Mouse (Mus musculus) heart, embryonic 14.5 days (tissue): Measurements from ENCODE around the gene Slc25a51. TPM values are rescaled to one million over a fixed set of nuclear protein-coding genes. Genes with fewer than 3 reads are reported as not detected.
"Not testable (repeated sequence)": the region's sequence is repeated elsewhere in the genome, so short reads cannot be mapped to it uniquely, and the experiment has no call there.

Source experiments
- ATAC-seq: fragments of 200-750 bp; cut with Nextera tagmentation; 2 replicates; pipeline ENCODE4 v1.8.0; 2017; ENCODE audit warnings: low read depth, moderate TSS enrichment; ENCODE audit not compliant: insufficient number of reproducible peaks, insufficient read depth, low FRiP score
- H3K27ac ChIP-seq, 2 experiments: fragments of 200-500 bp in 1 of 2; fragments of 300-500 bp in 1 of 2; sonication (generic) in 1 of 2; replicated peaks in 1 of 2; 2 replicates each; pipeline ENCODE4 v1.5.1; 2012 to 2014; ENCODE audit warnings: low read depth in 2 of 2, low read length in 2 of 2, control low read depth in 1 of 2, mild to moderate bottlenecking in 1 of 2, mixed read lengths in 1 of 2; ENCODE audit not compliant: control insufficient read depth in 1 of 2, insufficient read depth in 1 of 2
- H3K27me3 ChIP-seq: fragments of 300-500 bp; sonication (generic); 2 replicates; pipeline ENCODE4 v1.6.1; 2014; ENCODE audit warnings: mild to moderate bottlenecking, low read length, control low read depth; ENCODE audit not compliant: control insufficient read depth, insufficient read depth
- H3K36me3 ChIP-seq: fragments of 300-500 bp; sonication (generic); 2 replicates; pipeline ENCODE4 v1.6.1; 2014; ENCODE audit warnings: mild to moderate bottlenecking, control low read depth, low read length, mixed read lengths; ENCODE audit not compliant: control insufficient read depth, insufficient read depth
- H3K4me1 ChIP-seq, 2 experiments: fragments of 200-500 bp in 1 of 2; fragments of 300-500 bp in 1 of 2; sonication (generic) in 1 of 2; 2 replicates each; pipeline ENCODE4 v1.6.1; 2012 to 2014; ENCODE audit warnings: low read length in 2 of 2, control low read depth in 1 of 2, mixed read lengths in 1 of 2; ENCODE audit not compliant: control insufficient read depth in 2 of 2, insufficient read depth in 2 of 2
- H3K4me2 ChIP-seq: fragments of 300-500 bp; sonication (generic); 2 replicates; pipeline ENCODE4 v1.6.1; 2014; ENCODE audit warnings: mild to moderate bottlenecking, low read length
- H3K4me3 ChIP-seq, 2 experiments: fragments of 200-500 bp in 1 of 2; fragments of 300-500 bp in 1 of 2; sonication (generic) in 1 of 2; 2 replicates each; pipeline ENCODE4 v1.5.1; 2012 to 2014; ENCODE audit warnings: low read length in 2 of 2, mild to moderate bottlenecking in 2 of 2, control low read depth in 1 of 2, low read depth in 1 of 2, moderate library complexity in 1 of 2; ENCODE audit not compliant: control insufficient read depth in 1 of 2, insufficient read depth in 1 of 2
- H3K9ac ChIP-seq: fragments of 300-500 bp; sonication (generic); 2 replicates; pipeline ENCODE4 v1.6.1; 2014; ENCODE audit warnings: mild to moderate bottlenecking, low read length
- H3K9me3 ChIP-seq: fragments of 300-500 bp; sonication (generic); 2 replicates; pipeline ENCODE4 v1.6.1; 2016; ENCODE audit warnings: low read length, control low read depth; ENCODE audit not compliant: control insufficient read depth
- WGBS: fragments of 180-500 bp; shearing (Covaris S2); extraction: QIAGEN DNeasy Blood & Tissue Kit; methylation state at CpG from one replicate; pipeline ENCODE4 v1.1.7; 2014; 5-methylcytosine and 5-hydroxymethylcytosine counted together
- polyA plus RNA-seq: library from polyadenylated mRNA; unstranded; fragments of >200 nt; fragmentation: Nextera tagmentation; extraction: Ambion mirVana; gene quantifications from 2 replicates; pipeline ENCODE4 v1.2.1, GENCODE M21; 2014

The Slc25a51 gene
- polyA plus RNA-seq, 1 experiment from 2014 or later, result 74.9 TPM

- WGBS, result 74% methylated on average over 5 of the region's 5 CpGs
- not testable (repeated sequence) for ATAC-seq, H3K27ac ChIP-seq, H3K9me3 ChIP-seq, H3K9ac ChIP-seq, H3K4me2 ChIP-seq, H3K27me3 ChIP-seq, H3K4me3 ChIP-seq
- Histone ChIP-seq H3K36me3 (peaks cover 60% of the 10 kb centered on the region), H3K4me1 (peaks cover 8 to 14% of the 10 kb centered on the region in 2 experiments)
Observed at GRCm38 (mm10) chr4:45398315-45398714, 10.3 kb downstream of the Slc25a51 start.

GRCm38 (mm10) chr4:45396211-45396610 lies 12.4 kb downstream of the Slc25a51 start:
- not testable (repeated sequence) for H3K4me1 ChIP-seq, H3K4me2 ChIP-seq, ATAC-seq, H3K4me3 ChIP-seq, H3K27ac ChIP-seq, H3K27me3 ChIP-seq, H3K9ac ChIP-seq, H3K9me3 ChIP-seq
- peaks cover 47% of the 10 kb centered on the region for H3K36me3 ChIP-seq
- WGBS, result 86% methylated on average over 5 of the region's 6 CpGs

GRCm38 (mm10) chr4:45393658-45394057 lies 14.9 kb downstream of the Slc25a51 start:
- no peak overlapping the region for H3K27ac ChIP-seq
- H3K4me2 ChIP-seq, result no peak overlapping the region
- H3K4me3 ChIP-seq, result no peak overlapping the region
- H3K36me3 ChIP-seq, result peaks cover 23% of the 10 kb centered on the region
- ATAC-seq, result no peak
- WGBS, result 79% methylated on average over 5 of the region's 5 CpGs
- H3K27me3 ChIP-seq, result no peaks in the 10 kb centered on the region
- no peaks in the 10 kb centered on the region for H3K9me3 ChIP-seq
- H3K9ac ChIP-seq, result no peak overlapping the region
- H3K4me1 ChIP-seq, result peaks cover 3 to 5% of the 10 kb centered on the region in 2 experiments; a peak in 2 of 4 replicates

- H3K9me3 ChIP-seq, result no peaks in the 10 kb centered on the region
- peaks cover 17% of the 10 kb centered on the region for H3K36me3 ChIP-seq
- H3K4me2 ChIP-seq, result no peak overlapping the region
- H3K27ac ChIP-seq, result no peak overlapping the region
- 79% methylated on average over 8 of the region's 8 CpGs for WGBS
- no peak overlapping the region for H3K9ac ChIP-seq
- peaks cover 3 to 5% of the 10 kb centered on the region in 2 experiments; a peak in 1 of 4 replicates for H3K4me1 ChIP-seq
- H3K4me3 ChIP-seq, result no peak overlapping the region
- H3K27me3 ChIP-seq, result no peaks in the 10 kb centered on the region
- ATAC-seq, result no peak
Observed at GRCm38 (mm10) chr4:45392994-45393393, 15.6 kb downstream of the Slc25a51 start.

GRCm38 (mm10) chr4:45392572-45392971 lies 16.0 kb downstream of the Slc25a51 start:
- Histone ChIP-seq H3K4me2 (no peak overlapping the region), H3K4me1 (peaks cover 3 to 5% of the 10 kb centered on the region in 2 experiments; a peak in 1 of 4 replicates), H3K9ac (no peak overlapping the region), H3K36me3 (peaks cover 13% of the 10 kb centered on the region), H3K27me3 (no peaks in the 10 kb centered on the region), H3K9me3 (no peaks in the 10 kb centered on the region), H3K4me3 (no peak overlapping the region), H3K27ac (no peak overlapping the region)
- 52% methylated on average over 11 of the region's 11 CpGs for WGBS
- ATAC-seq, result no peak

GRCm38 (mm10) chr4:45392099-45392498 lies 16.5 kb downstream of the Slc25a51 start:
- H3K4me1 ChIP-seq, result peaks cover 3 to 5% of the 10 kb centered on the region in 2 experiments; a peak in 1 of 4 replicates
- no peak overlapping the region for H3K4me3 ChIP-seq
- H3K36me3 ChIP-seq, result peaks cover 8% of the 10 kb centered on the region
- no peak overlapping the region for H3K9ac ChIP-seq
- 65% methylated on average over 4 of the region's 4 CpGs for WGBS
- no peak for ATAC-seq
- H3K27me3 ChIP-seq, result no peaks in the 10 kb centered on the region
- no peak overlapping the region for H3K27ac ChIP-seq
- H3K9me3 ChIP-seq, result no peaks in the 10 kb centered on the region
- no peak overlapping the region for H3K4me2 ChIP-seq

- not testable (repeated sequence) for H3K4me3 ChIP-seq, H3K27me3 ChIP-seq, H3K36me3 ChIP-seq, H3K4me2 ChIP-seq, H3K9ac ChIP-seq, H3K27ac ChIP-seq, H3K4me1 ChIP-seq, H3K9me3 ChIP-seq, ATAC-seq
- 87% methylated on average over 5 of the region's 5 CpGs for WGBS
Observed at GRCm38 (mm10) chr4:45387296-45387695, 21.3 kb downstream of the Slc25a51 start.

- H3K36me3 ChIP-seq, result peaks cover 11% of the 10 kb centered on the region
- not testable (repeated sequence) for H3K4me2 ChIP-seq, ATAC-seq, H3K4me3 ChIP-seq, H3K9ac ChIP-seq, H3K9me3 ChIP-seq, H3K4me1 ChIP-seq, H3K27me3 ChIP-seq, H3K27ac ChIP-seq
- 34% methylated on average over 2 of the region's 2 CpGs for WGBS
Observed at GRCm38 (mm10) chr4:45382133-45382532, 26.4 kb downstream of the Slc25a51 start.
